Mouse (Mus musculus) layer of hippocampus, adult 2 months (tissue): Measurements from ENCODE around the gene Kcnq1. TPM values are rescaled to one million over a fixed set of nuclear protein-coding genes. Genes with fewer than 3 reads are reported as not detected.

ENCODE experiments used
- DNase-seq, 2 experiments: peaks; one replicate each; pipeline ENCODE4 v3.0.0; 2022; ENCODE audit warnings: low spot score in 2 of 2
- H3K27ac ChIP-seq: fragments of 200-600 bp; 2 replicates; pipeline ENCODE4 v1.8.1; 2022
- H3K4me3 ChIP-seq: fragments of 200-600 bp; 2 replicates; pipeline ENCODE4 v1.8.1; 2022; ENCODE audit warnings: mild to moderate bottlenecking
- CTCF ChIP-seq: fragments of 200-600 bp; conservative IDR thresholded peaks from 2 replicates; pipeline ENCODE4 v1.8.1; 2022; ENCODE audit warnings: antibody characterized with exemption, mild to moderate bottlenecking, moderate library complexity
- total RNA-seq, 2 experiments: library from RNA; stranded (reverse); gene quantifications; 2 replicates each; pipeline ENCODE4 v1.2.3; 2021

Gene Kcnq1
- total RNA-seq, 2 experiments from 2014 or later: 0.29 to 0.97 TPM

GRCm38 (mm10) chr7:143210796-143211195 is 104.6 kb downstream of the Kcnq1 start:
- H3K27ac ChIP-seq: no peak overlapping the region
- no peak for DNase-seq
- H3K4me3 ChIP-seq: no peak overlapping the region
- no peak for TF ChIP-seq CTCF

DNA sequence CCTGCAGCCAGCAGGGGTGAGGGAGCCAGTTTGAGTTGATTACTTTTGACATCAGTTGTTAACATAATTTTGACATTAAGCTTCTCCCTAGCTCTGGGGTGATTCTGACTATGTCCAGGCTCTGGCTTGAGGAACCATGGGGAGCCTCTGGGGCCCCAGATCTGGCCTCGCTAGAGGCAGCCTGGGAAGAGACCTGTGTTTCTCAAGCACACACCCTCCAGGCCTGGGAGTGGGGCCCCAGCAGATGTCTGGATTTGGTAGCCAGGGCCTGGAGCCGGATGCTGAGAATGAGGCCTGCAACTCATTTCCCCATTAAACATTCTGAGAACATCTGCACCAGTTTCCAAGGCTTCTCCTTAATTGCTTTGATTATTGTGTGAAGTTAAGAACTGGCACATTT is 145.0 kb downstream of the Kcnq1 start:
- TF ChIP-seq CTCF: no peak
- Histone ChIP-seq H3K27ac (no peak overlapping the region), H3K4me3 (no peak overlapping the region)
- no peak for DNase-seq

- no peak for TF ChIP-seq CTCF
- Histone ChIP-seq H3K4me3 (no peak overlapping the region), H3K27ac (no peak overlapping the region)
- DNase-seq: no peak
These were observed 147.1 kb downstream of the Kcnq1 start for GRCm38 (mm10) chr7:143253126-143253871.

DNA sequence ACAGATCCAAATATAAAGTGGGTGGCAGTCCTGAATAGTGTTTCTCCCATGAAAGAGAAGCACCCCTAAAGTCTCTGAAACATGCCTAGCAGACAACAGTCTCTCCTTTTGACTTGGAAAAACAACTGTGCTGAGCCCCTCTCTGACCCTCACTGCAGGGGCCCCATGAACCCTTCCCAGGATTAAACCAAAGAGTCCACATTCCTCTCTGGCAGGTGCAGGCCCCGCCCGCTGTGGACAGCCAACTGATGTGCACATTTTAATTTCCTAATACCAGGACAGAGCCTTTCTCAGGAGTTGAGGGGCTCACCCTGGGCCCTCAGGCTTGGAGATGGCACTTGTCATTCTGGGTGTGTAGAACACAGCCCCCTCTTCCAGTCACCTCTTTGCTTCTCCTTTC is 148.7 kb downstream of the Kcnq1 start:
- H3K27ac ChIP-seq: no peak overlapping the region
- DNase-seq: no peak
- TF ChIP-seq CTCF: no peak
- H3K4me3 ChIP-seq: no peak overlapping the region

GRCm38 (mm10) chr7:143261246-143261645 is 155.1 kb downstream of the Kcnq1 start:
- no peak for DNase-seq
- TF ChIP-seq CTCF: no peak
- H3K27ac ChIP-seq: no peak overlapping the region
- H3K4me3 ChIP-seq: no peak overlapping the region

GRCm38 (mm10) chr7:143263557-143263956 is 157.4 kb downstream of the Kcnq1 start:
- TF ChIP-seq CTCF: no peak
- Histone ChIP-seq H3K4me3 (no peak overlapping the region), H3K27ac (no peak overlapping the region)
- no peak for DNase-seq

DNA sequence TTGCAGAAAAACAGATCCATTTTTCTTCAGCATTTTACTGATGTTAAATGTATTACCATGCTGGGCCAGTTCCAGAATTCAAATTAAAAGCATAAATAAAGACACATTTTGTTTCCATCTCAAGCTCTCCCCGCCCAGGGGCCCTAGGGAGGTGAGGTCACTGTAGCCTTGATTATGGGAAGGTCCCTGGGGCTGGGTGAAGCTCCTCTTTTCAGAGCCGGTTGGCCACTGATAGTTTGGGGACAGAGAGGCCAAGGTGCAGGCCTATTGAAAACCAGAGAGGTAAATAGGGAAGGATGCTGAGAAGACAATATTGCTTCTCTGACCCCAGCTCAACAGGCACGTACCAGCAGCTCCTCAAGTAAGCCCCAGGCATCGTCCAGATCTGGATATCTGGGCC is 157.8 kb downstream of the Kcnq1 start:
- H3K4me3 ChIP-seq: no peak overlapping the region
- TF ChIP-seq CTCF: no peak

GRCm38 (mm10) chr7:143265386-143265785 is 159.2 kb downstream of the Kcnq1 start:
- no peak for DNase-seq
- Histone ChIP-seq H3K4me3 (no peak overlapping the region), H3K27ac (no peak overlapping the region)
- no peak for TF ChIP-seq CTCF

More for the DNA sequence above, 157.8 kb downstream of the Kcnq1 start:
- no peak overlapping the region for H3K27ac ChIP-seq
- DNase-seq: no peak

- TF ChIP-seq CTCF: no peak
- Histone ChIP-seq H3K4me3 (no peak overlapping the region), H3K27ac (no peak overlapping the region)
- no peak for DNase-seq
These were observed 159.8 kb downstream of the Kcnq1 start for GRCm38 (mm10) chr7:143265829-143266438.

GRCm38 (mm10) chr7:143273747-143274146 is 167.6 kb downstream of the Kcnq1 start:
- H3K27ac ChIP-seq: no peak overlapping the region
- DNase-seq: no peak
- no peak overlapping the region for H3K4me3 ChIP-seq
- TF ChIP-seq CTCF: no peak

GRCm38 (mm10) chr7:143275030-143275429 is 168.9 kb downstream of the Kcnq1 start:
- TF ChIP-seq CTCF: no peak
- DNase-seq: no peak
- no peak overlapping the region for H3K4me3 ChIP-seq
- H3K27ac ChIP-seq: no peak overlapping the region

DNA sequence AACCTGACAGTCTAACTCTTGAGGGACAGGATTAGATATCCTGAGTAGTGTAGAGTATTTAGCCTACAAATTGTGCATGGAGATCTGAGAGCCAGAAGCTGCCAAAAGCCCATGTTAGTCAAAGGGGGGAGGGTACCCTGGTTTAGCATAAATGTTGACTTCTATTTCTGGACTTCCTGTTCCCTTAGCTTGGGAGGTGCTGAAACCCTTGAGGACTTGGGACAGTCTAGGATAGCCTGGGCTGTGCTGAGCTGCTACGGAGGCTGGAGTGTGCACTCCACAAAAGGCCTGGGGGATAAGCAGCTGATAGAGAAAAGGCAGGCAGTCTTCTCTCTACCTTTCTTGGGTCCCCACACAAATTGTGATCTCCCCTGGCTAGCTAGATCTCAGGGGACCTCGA is 177.5 kb downstream of the Kcnq1 start:
- Histone ChIP-seq H3K27ac (no peak overlapping the region), H3K4me3 (no peak overlapping the region)
- no peak for DNase-seq
- TF ChIP-seq CTCF: no peak

DNA sequence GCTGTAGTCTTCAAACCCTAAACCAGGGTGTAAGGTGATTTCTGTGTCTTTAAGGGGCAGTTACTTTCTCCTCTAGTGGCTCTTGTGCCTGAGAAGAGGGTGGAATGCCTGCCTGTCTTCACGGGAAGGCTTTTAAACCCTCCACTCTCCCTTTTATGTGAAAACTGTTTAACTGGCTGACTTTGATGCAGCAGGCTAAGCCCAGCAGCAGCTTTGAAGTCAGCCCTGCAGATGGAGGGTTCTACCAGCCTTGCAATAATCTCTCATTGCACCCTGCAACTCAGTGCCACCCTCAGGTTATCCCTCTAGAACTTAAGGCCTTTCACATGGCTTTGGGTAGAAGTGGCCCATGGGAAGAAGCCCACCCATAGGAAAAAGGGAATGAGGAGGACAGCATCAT is 178.7 kb downstream of the Kcnq1 start:
- no peak for DNase-seq
- TF ChIP-seq CTCF: no peak
- Histone ChIP-seq H3K4me3 (no peak overlapping the region), H3K27ac (no peak overlapping the region)

- TF ChIP-seq CTCF: no peak
These were observed 179.3 kb downstream of the Kcnq1 start for GRCm38 (mm10) chr7:143285440-143285839.

More at GRCm38 (mm10) chr7:143285440-143285839, 179.3 kb downstream of the Kcnq1 start:
- DNase-seq: no peak
- Histone ChIP-seq H3K27ac (no peak overlapping the region), H3K4me3 (no peak overlapping the region)
